Mouse (Mus musculus) large intestine, adult 2 months (tissue): ENCODE data around the gene Aars2. TPM values are rescaled to one million over a fixed set of nuclear protein-coding genes. Genes with fewer than 3 reads are reported as not detected.

Source experiments
- DNase-seq: peaks from one replicate; pipeline ENCODE4 v3.0.0-alpha.2; 2012; ENCODE audit warnings: low read depth, low spot score
- WGBS: fragments of 180-500 bp; shearing (Covaris S2); methylation state at CpG from one replicate; pipeline ENCODE4 v1.1.7; 2018; 5-methylcytosine and 5-hydroxymethylcytosine counted together
- polyA plus RNA-seq: library from polyadenylated mRNA; depleted of rRNA; stranded (reverse); fragments of >200 nt; gene quantifications from 2 replicates; pipeline ENCODE4 v1.2.3, GENCODE M21; 2012

Aars2 gene
- polyA plus RNA-seq, 1 experiment: 9.8 TPM

GRCm38 (mm10) chr17:45495398-45495797, 11.2 kb upstream of the Aars2 start:
- no peak for DNase-seq
- WGBS: 31% methylated on average over 11 of the region's 11 CpGs

DNA sequence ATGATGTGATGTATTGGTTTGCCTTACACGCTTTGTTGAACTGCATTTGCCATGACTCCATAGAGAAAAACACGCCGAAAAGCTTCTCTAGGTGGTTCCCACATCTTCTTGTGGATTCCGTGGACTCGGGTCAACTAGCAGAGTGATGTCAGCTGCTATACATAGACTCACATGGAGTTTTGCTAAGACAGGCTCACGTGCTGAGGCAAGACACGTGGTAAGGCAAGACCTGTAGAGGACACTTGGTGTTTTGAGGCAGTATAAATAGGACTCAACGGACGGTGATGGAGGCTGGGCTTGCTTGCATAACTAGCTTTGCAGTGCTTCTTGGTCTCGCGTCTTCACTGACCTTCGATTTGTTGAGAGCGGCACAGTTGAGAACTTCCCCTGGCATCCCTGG, 8.2 kb upstream of the Aars2 start:
- 83% methylated on average over 13 of the region's 13 CpGs for WGBS
- DNase-seq: no peak

GRCm38 (mm10) chr17:45499516-45499915, 7.1 kb upstream of the Aars2 start:
- 21% methylated on average over 2 of the region's 2 CpGs for WGBS
- no peak for DNase-seq

DNA sequence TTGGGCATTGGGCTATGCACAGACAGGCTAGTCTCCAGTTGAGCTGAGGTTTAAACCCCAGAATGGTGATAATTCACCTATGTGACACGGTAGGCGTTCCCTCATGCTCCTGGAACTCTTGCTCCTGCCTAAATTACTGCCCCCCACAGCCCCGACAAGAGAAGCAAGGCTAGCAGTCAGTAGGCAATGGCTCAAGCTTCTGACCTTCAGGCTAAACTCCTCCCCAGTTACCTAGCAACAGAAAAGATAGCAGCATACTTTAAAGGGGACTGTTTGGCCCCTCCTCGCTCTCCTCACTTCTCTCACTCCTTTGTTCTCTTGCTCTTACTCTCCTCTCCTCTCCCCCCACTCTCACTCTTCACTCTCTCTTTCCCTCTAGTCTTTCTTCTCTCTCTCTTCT, 5.7 kb upstream of the Aars2 start:
- no peak for DNase-seq
- 37% methylated on average over 4 of the region's 4 CpGs for WGBS

GRCm38 (mm10) chr17:45502324-45502723, 4.3 kb upstream of the Aars2 start:
- no peak for DNase-seq
- 44% methylated on average over 4 of the region's 4 CpGs for WGBS

- WGBS: 41% methylated on average over 5 of the region's 5 CpGs
- DNase-seq: no peak
Observed at GRCm38 (mm10) chr17:45503301-45503973, 3.2 kb upstream of the Aars2 start.

GRCm38 (mm10) chr17:45505941-45506465, 638 bp upstream of the Aars2 start:
- 66% methylated on average over 6 of the region's 6 CpGs for WGBS
- no peak for DNase-seq

GRCm38 (mm10) chr17:45510871-45511270, 4.2 kb downstream of the Aars2 start:
- WGBS: 93% methylated on average over 4 of the region's 4 CpGs
- DNase-seq: no peak

DNA sequence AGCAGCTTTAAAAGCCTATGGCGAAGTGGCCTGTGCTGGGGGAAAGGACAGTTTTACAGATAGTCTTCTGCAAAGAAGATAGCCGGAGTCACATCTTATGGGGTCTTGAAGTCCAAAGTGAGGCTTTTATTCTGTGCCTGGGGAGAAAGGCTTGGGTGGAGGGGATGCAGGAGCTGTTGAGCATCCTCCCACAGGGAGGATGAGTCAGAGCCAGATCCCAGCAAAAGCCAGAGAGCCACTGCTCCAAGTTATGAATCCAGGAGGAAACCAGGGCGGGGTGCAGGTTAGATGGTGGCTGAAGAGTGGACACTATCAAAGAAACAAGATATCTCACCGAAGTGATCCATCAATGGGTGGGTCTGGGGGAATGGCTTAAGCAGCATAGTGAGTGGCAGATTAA, 5.1 kb downstream of the Aars2 start:
- no peak for DNase-seq
- 89% methylated on average over 4 of the region's 4 CpGs for WGBS

- DNase-seq: no peak
- WGBS: 78% methylated on average over 15 of the region's 15 CpGs
Observed at GRCm38 (mm10) chr17:45515204-45515726, 8.6 kb downstream of the Aars2 start.

DNA sequence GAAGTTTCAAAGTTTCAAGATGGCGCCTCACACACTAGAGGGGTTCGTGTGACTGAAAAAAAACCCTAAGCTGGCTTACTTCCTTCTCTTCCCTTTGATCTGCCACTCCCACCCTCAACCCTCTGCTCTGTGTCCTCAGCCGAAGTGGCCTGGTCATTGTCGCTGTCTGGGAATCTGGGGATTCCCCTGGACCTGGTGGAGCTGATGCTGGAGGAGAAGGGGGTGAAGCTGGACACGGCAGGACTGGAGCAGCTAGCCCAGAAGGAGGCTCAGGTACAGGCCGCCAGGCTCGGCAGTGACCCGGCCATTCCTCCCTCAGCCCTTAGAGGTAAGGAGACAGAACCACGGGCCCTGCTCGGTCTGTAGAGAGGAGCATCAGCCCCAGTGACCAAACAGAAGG, 9.2 kb downstream of the Aars2 start:
- no peak for DNase-seq
- WGBS: 85% methylated on average over 10 of the region's 10 CpGs

DNA sequence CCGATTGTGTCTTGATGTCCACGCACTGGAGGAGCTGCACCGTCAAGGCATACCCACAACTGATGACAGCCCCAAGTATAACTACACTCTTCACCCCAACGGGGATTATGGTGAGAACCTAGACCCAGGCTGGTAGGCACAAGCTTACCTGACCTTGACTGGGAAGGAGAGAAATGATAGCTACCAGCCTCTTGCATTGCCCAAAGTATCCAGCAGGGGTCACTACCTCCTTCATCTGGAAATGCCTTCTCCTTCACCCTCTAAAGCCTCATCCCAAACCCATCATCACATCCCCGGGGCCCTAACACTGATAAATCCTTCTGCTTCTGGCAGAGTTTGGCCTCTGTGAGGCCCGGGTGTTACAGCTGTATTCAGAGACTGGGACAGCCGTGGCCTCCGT, 9.8 kb downstream of the Aars2 start:
- peak; percentile 29 for DNase-seq
- WGBS: 51% methylated on average over 8 of the region's 8 CpGs

- 93% methylated on average over 21 of the region's 21 CpGs for WGBS
Observed at GRCm38 (mm10) chr17:45517135-45517534, 10.5 kb downstream of the Aars2 start.

GRCm38 (mm10) chr17:45517549-45518215, 11.0 kb downstream of the Aars2 start:
- 90% methylated on average over 28 of the region's 28 CpGs for WGBS
- DNase-seq: no peak

More at GRCm38 (mm10) chr17:45517135-45517534, 10.5 kb downstream of the Aars2 start:
- no peak for DNase-seq

GRCm38 (mm10) chr17:45518766-45519475, 12.3 kb downstream of the Aars2 start:
- no peak for DNase-seq
- 72% methylated on average over 12 of the region's 12 CpGs for WGBS

DNA sequence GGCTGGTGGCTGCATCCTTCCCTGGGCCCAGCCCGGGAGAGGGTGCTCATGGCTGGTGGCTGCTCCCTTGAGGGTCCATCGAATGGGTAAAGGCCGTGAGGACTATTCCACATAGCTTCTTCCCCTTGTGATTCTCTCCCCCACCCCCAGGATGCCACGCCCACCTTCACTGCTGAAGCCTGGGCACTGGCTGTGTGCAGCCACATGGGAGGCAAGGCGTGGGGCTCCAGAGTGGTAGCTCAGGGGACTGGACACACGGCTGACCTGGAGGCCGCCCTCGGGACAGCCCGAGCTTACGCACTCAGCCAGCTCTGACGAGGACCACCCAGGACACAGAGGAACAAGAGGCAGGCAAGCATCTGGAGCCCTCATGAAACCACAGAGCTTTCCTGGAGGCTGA, 13.5 kb downstream of the Aars2 start:
- DNase-seq: no peak
- WGBS: 79% methylated on average over 11 of the region's 11 CpGs

GRCm38 (mm10) chr17:45523263-45523662, 16.6 kb downstream of the Aars2 start, which contains the start of gene Tcte1:
Tcte1 (plus strand) TSS chr17:45523434.
- WGBS: 3% methylated on average over 21 of the region's 21 CpGs
- DNase-seq: no peak

DNA sequence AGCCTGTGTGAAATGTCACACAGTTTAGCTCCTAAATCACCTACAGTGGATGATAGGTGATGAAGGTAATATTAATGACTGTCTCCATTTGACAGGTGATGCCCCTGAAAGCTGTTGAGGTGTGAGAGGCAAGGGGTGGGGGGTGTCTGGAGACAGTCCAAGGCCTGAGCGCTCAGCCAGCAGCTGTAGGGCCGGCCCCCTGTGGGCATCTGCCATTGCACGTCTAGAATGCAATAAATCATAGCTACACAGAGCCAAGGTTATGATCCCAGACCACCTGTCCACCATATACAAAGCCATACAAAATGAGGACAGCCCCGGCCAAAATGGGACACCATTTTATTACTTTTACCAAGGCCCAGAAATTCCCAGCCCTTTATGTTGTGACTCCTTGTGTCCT, 18.3 kb downstream of the Aars2 start:
- 50% methylated on average over 4 of the region's 4 CpGs for WGBS
- DNase-seq: no peak

- WGBS: 22% methylated on average over 5 of the region's 5 CpGs
Observed at GRCm38 (mm10) chr17:45526571-45526970, 19.9 kb downstream of the Aars2 start.

DNA sequence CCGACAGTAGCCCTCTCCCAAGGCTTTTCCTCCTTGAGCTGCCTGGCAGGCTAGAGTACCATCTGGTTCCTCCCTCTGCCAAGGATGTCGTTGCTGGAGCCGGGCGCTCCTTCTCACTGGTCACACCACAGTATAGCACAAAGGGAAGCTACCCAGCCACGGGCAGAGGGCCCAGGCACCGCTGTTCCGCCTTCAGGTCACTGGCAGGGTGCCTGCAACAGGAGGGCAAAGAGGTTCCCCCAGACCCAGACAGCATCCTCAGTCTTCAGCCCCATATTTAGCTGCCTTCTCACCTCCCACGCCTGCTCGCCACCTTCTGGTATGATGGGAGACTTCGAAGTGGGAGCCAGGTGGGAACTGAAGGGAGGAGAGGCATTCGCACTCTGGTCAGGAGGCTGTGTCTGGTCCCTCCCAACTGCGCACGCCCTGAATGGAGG, 23.7 kb downstream of the Aars2 start:
- no peak for DNase-seq
- 38% methylated on average over 13 of the region's 13 CpGs for WGBS

More at GRCm38 (mm10) chr17:45526571-45526970, 19.9 kb downstream of the Aars2 start:
- DNase-seq: no peak
